Mouse (Mus musculus): Measurements from ENCODE around the gene Mtfr1l. TPM values are rescaled to one million over a fixed set of nuclear protein-coding genes. Genes with fewer than 3 reads are reported as not detected.

Mtfr1l gene
- total and polyA plus RNA-seq, 2 experiments from 2014 or later = 167 to 191 TPM

DNA sequence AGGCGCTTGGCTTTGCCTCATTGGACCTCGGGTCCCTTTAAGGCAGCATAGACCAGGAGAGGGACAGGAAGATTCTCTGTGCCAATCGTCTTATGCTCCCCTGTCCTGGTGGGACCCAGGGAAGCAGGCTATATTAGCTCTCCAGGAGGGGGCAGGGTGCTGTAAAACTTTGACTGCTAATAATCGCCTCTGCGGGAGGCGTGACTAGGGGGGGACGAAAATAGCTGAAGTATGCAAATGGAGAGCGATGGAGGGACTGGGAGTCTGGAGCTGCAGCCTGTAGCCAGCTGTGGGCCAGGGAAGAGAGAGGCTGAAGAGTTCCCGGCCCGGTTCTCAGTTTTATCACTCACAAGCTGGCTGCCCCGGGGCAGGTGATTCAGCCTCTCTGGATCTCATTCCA, 44.0 kb upstream of the Mtfr1l start:
- WGBS = 30% methylated on average over 11 of the region's 11 CpGs
- ATAC-seq (ENCODE audit: low FRiP score) (no peak), DNase-seq (ENCODE audit: low spot score) (no peak)
- H3K27me3 ChIP-seq (ENCODE audit: insufficient read depth, low read length) = no peaks in the 10 kb centered on the region
- no peaks in the 10 kb centered on the region for H3K4me1 ChIP-seq (ENCODE audit: insufficient read depth, low read length)
- no peaks in the 10 kb centered on the region for H3K9me3 ChIP-seq (ENCODE audit: low read length)
- H3K36me3 ChIP-seq (ENCODE audit: insufficient read depth, low read length) = no peaks in the 10 kb centered on the region
- no peak overlapping the region for H3K9ac ChIP-seq (replicated peaks; ENCODE audit: low read length, poor library complexity, severe bottlenecking)
- H3K4me3 ChIP-seq (ENCODE audit: low read depth, low read length) = no peak overlapping the region
- no peak overlapping the region for H3K27ac ChIP-seq (ENCODE audit: low read depth, low read length)
- peak; percentile 46 for TF ChIP-seq CTCF (IDR thresholded peaks at IDR 0.05)
- no peak overlapping the region for H3K4me2 ChIP-seq (ENCODE audit: low read depth, low read length, poor library complexity, severe bottlenecking)

DNA sequence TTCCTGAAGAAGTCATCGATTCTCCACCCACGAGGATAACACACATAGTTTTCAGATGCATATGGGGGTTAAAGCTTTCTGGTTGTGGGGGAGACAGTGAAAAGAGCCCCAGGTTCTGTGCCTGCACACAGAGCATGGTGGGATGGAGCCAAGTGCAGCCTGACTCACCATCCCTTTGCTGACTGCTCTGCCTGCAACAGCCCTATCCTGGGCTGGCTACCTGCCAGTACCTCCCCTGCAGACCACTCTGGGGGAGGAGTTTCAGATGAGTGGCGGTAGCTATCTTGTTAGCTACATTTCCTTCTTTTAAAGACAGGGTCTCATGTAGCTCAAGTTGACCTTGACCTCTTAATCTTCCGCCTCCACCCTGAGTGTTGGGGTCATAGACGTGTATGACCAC, 43.2 kb upstream of the Mtfr1l start:
- Histone ChIP-seq H3K4me2 (ENCODE audit: low read depth, low read length, poor library complexity, severe bottlenecking) (no peak overlapping the region), H3K36me3 (ENCODE audit: insufficient read depth, low read length) (no peaks in the 10 kb centered on the region), H3K27me3 (ENCODE audit: insufficient read depth, low read length) (no peaks in the 10 kb centered on the region), H3K9ac (replicated peaks; ENCODE audit: low read length, poor library complexity, severe bottlenecking) (no peak overlapping the region), H3K9me3 (ENCODE audit: low read length) (no peaks in the 10 kb centered on the region), H3K4me1 (ENCODE audit: insufficient read depth, low read length) (no peaks in the 10 kb centered on the region), H3K4me3 (ENCODE audit: low read depth, low read length) (no peak overlapping the region), H3K27ac (ENCODE audit: low read depth, low read length) (no peak overlapping the region)
- 80% methylated on average over 5 of the region's 5 CpGs for WGBS
- ATAC-seq (ENCODE audit: low FRiP score) (no peak), DNase-seq (ENCODE audit: low spot score) (no peak)
- no peak for TF ChIP-seq CTCF (IDR thresholded peaks at IDR 0.05)

DNA sequence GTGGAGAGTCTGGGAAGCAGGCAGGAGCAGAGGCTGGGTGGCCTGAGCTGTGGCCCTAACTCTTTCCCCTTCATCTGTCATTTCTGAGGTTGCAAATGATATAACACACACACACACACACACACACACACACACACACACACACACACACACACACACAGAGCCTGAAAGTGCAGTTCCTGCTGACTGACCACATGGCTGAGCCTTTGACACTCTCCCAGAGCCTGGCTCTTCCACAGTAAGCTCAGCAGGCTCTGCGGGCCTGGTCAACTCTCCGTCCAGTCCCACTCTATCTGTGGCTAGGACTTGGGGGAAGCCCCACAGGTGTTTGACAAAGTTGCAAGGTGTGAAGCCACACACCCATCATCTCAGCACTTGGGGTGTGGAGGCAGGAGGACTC, 42.1 kb upstream of the Mtfr1l start:
- no peaks in the 10 kb centered on the region for H3K27me3 ChIP-seq (ENCODE audit: insufficient read depth, low read length)
- no peaks in the 10 kb centered on the region for H3K4me1 ChIP-seq (ENCODE audit: insufficient read depth, low read length)
- 84% methylated on average over 2 of the region's 2 CpGs for WGBS
- H3K9me3 ChIP-seq (ENCODE audit: low read length) = no peaks in the 10 kb centered on the region
- no peak overlapping the region for H3K4me2 ChIP-seq (ENCODE audit: low read depth, low read length, poor library complexity, severe bottlenecking)
- no peak for TF ChIP-seq CTCF (IDR thresholded peaks at IDR 0.05)
- DNase-seq (ENCODE audit: low spot score) (no peak), ATAC-seq (ENCODE audit: low FRiP score) (no peak)
- H3K4me3 ChIP-seq (ENCODE audit: low read depth, low read length) = no peak overlapping the region
- H3K36me3 ChIP-seq (ENCODE audit: insufficient read depth, low read length) = no peaks in the 10 kb centered on the region
- no peak overlapping the region for H3K27ac ChIP-seq (ENCODE audit: low read depth, low read length)
- H3K9ac ChIP-seq (replicated peaks; ENCODE audit: low read length, poor library complexity, severe bottlenecking) = no peak overlapping the region

GRCm38 (mm10) chr4:134575486-134575885, 40.3 kb upstream of the Mtfr1l start:
- no peak overlapping the region for H3K9ac ChIP-seq (replicated peaks; ENCODE audit: low read length, poor library complexity, severe bottlenecking)
- DNase-seq (ENCODE audit: low spot score) = peak; percentile 57
- no peaks in the 10 kb centered on the region for H3K9me3 ChIP-seq (ENCODE audit: low read length)
- H3K4me3 ChIP-seq (ENCODE audit: low read depth, low read length) = no peak overlapping the region
- H3K4me2 ChIP-seq (ENCODE audit: low read depth, low read length, poor library complexity, severe bottlenecking) = no peak overlapping the region
- no peaks in the 10 kb centered on the region for H3K4me1 ChIP-seq (ENCODE audit: insufficient read depth, low read length)
- TF ChIP-seq CTCF (IDR thresholded peaks at IDR 0.05) = no peak
- no peaks in the 10 kb centered on the region for H3K36me3 ChIP-seq (ENCODE audit: insufficient read depth, low read length)
- H3K27me3 ChIP-seq (ENCODE audit: insufficient read depth, low read length) = no peaks in the 10 kb centered on the region
- no peak for ATAC-seq (ENCODE audit: low FRiP score)
- 38% methylated on average over 11 of the region's 11 CpGs for WGBS
- H3K27ac ChIP-seq (ENCODE audit: low read depth, low read length) = no peak overlapping the region

DNA sequence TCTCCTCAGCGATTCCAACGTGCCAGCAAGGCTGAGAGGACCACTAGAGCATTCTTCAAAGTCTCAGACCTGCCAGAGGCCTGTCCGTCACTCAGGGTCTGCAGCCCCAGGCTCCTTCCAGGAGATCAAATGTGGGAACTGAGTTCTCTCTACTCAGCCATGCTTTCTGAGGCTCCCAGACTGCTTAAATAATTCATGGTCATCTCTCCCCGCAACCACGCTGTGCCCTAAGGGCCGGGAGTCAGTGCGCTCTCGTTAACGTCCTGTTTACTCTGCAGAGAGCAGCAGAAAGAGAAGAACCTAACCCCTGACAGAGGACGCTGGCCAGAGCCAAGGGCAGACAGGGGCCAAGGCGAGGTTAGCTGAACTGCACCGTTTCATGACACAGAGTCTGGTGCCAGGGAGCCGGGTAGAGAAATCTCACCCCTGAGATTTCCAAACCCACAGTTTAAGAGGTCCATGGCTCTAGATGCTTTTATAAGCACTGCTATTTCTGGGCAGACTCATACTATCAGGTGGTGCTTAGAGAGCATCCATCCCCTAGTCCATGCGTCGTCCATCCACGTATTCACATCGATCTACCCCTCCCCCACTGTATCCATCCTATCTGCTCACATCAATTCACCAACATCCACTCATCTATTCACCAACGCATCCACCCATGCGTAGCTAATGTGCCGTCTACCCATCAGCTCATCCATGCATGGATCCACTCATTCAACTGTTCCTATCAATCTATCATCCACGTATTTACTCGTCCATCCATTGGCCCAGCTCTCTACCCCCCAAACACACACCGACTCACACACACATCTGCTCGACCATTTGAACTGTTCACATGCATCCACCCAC, 37.5 kb upstream of the Mtfr1l start:
- ATAC-seq (ENCODE audit: low FRiP score) (0 out of 2 replicates have a peak, but pooled peaks have one; percentile 17), DNase-seq (ENCODE audit: low spot score) (no peak)
- Histone ChIP-seq H3K27me3 (ENCODE audit: insufficient read depth, low read length) (no peaks in the 10 kb centered on the region), H3K9ac (replicated peaks; ENCODE audit: low read length, poor library complexity, severe bottlenecking) (no peak overlapping the region), H3K4me3 (ENCODE audit: low read depth, low read length) (no peak overlapping the region), H3K36me3 (ENCODE audit: insufficient read depth, low read length) (no peaks in the 10 kb centered on the region), H3K4me2 (ENCODE audit: low read depth, low read length, poor library complexity, severe bottlenecking) (no peak overlapping the region), H3K9me3 (ENCODE audit: low read length) (no peaks in the 10 kb centered on the region), H3K4me1 (ENCODE audit: insufficient read depth, low read length) (no peaks in the 10 kb centered on the region), H3K27ac (ENCODE audit: low read depth, low read length) (no peak overlapping the region; the same call in 1 of the 2 replicates)
- 67% methylated on average over 24 of the region's 24 CpGs for WGBS
- TF ChIP-seq CTCF (IDR thresholded peaks at IDR 0.05) = no peak

DNA sequence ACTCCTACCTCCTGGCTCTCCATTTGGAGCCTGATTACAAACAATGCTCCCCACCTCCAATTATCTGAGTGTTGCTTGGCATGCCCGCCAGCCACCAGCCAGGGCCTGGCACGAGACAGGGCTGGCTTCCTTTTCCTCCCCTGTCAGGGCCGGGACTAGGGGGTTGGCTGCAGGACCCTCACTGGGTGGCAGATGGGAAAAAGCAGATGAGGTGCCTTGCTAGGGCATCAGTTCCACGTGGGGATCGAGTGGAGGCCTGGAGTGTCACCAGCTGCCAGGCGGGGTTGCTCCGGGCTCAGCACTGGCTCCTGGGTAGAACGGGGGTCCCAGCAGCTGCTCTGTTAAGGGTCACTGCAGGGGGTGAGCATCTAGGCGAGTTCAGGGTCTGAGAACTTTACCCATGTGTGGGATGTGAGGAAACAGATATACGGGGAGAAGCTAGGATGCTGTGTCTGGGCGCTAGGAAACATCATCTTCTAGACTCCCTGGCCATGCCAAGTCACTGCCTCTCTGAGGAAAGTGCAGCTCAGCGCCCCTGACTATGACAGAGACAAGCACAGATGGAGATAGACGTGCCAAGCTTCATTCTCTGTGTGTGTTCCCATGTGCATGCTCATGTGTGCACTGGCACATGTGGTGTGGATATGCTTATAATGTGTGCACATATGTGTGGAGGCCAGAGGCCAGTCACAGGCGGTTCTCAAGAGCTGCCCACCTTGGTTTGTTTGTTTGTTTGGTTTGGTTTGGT, 35.7 kb upstream of the Mtfr1l start:
- no peak for TF ChIP-seq CTCF (IDR thresholded peaks at IDR 0.05)
- Histone ChIP-seq H3K4me2 (ENCODE audit: low read depth, low read length, poor library complexity, severe bottlenecking) (no peak overlapping the region), H3K9ac (replicated peaks; ENCODE audit: low read length, poor library complexity, severe bottlenecking) (no peak overlapping the region), H3K27ac (ENCODE audit: low read depth, low read length) (no peak overlapping the region), H3K4me1 (ENCODE audit: insufficient read depth, low read length) (no peaks in the 10 kb centered on the region), H3K27me3 (ENCODE audit: insufficient read depth, low read length) (no peaks in the 10 kb centered on the region), H3K9me3 (ENCODE audit: low read length) (no peaks in the 10 kb centered on the region), H3K36me3 (ENCODE audit: insufficient read depth, low read length) (no peaks in the 10 kb centered on the region), H3K4me3 (ENCODE audit: low read depth, low read length) (no peak overlapping the region)
- 56% methylated on average over 14 of the region's 14 CpGs for WGBS
- ATAC-seq (ENCODE audit: low FRiP score) = no peak; the same call in 1 of the 2 replicates
- DNase-seq (ENCODE audit: low spot score) = peak; percentile 68

All from midbrain, postnatal 0 days (tissue).